Mouse (Mus musculus): ENCODE results near the gene Fam43b.
A peak's percentile ranks its signal among the peaks of the same experiment; 100 is the strongest.

Gene Fam43b

DNA sequence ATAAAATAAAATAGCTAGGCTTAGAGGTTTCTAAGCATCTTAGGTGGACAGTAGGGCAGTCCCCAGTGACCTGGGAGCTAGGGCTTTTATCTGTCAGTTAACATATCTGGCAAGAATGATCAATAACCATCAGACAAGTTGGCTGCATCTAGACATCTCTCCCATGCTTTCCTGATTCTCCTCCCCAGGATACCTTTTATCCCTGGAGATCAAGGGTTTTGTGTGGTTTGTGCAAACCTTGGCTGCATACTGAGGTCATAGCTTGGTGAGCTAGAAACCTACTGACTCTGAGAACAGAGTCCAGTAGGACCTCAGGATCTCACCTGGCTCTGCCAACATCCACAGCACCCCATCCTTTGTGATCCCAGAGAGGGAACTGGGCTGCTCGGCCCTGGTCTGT, 49.0 kb downstream of the Fam43b start:
- DNase-seq: no peak

DNA sequence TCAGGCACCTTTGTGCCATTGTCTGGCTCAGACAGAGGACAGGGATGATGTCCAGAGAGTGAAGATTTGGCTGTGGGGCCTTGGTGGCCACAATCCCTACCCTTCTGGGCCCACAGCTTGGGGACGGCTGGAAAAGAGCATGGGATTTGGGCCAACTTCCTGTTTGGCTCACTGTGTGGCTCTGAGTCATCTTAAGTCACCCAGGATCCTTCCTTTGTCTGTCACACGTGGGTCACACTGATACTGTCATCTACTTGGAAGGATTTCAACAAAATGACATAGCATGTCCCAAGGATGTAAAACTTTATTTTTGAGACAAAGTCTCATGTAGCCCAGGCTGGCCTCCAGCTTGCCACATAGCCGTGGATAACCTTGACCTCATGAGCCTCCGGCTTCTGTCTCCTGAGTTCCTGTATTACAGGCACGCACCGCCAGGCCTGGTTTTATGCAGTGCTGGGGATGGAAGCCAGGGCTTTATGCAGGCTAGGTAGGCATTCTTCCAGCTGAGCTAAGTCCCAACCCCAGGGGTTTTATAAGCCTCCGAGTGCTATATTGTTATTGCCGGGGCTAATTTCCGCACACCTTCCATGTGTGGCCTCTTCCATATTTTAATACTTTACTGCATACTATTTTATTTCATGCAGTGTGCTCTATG, 51.3 kb downstream of the Fam43b start:
- peak; percentile 70 to 80 for DNase-seq

All from cerebellum, postnatal 10 days (tissue).